Mouse (Mus musculus) liver, postnatal 0 days (tissue): ENCODE measurements around the gene Prima1. TPM values are rescaled to one million over a fixed set of nuclear protein-coding genes. Genes with fewer than 3 reads are reported as not detected.

Experiments
- ATAC-seq: fragments of 200-750 bp; cut with Nextera tagmentation; 2 replicates; pipeline ENCODE4 v1.8.0; 2017; ENCODE audit warnings: mild to moderate bottlenecking, moderate library complexity
- DNase-seq: peaks from one replicate; pipeline ENCODE4 v3.0.0-alpha.2; 2016
- H3K27ac ChIP-seq: fragments of 300-500 bp; sonication (generic); 2 replicates; pipeline ENCODE4 v1.5.1; 2014; ENCODE audit warnings: antibody characterized with exemption, moderate library complexity, mild to moderate bottlenecking, low read depth
- H3K27me3 ChIP-seq: fragments of 300-500 bp; sonication (generic); 2 replicates; pipeline ENCODE4 v1.6.1; 2014; ENCODE audit warnings: low read length, control low read depth, mixed read lengths; ENCODE audit not compliant: insufficient read depth
- H3K36me3 ChIP-seq: fragments of 300-500 bp; sonication (generic); replicated peaks from 2 replicates; pipeline ENCODE4 v1.6.1; 2014; ENCODE audit warnings: mild to moderate bottlenecking, control low read depth, low read length, moderate library complexity, mixed read lengths; ENCODE audit not compliant: insufficient read depth
- H3K4me1 ChIP-seq: fragments of 300-500 bp; sonication (generic); 2 replicates; pipeline ENCODE4 v1.6.1; 2014; ENCODE audit warnings: antibody characterized with exemption, mild to moderate bottlenecking, control low read depth; ENCODE audit not compliant: insufficient read depth
- H3K4me2 ChIP-seq: fragments of 300-500 bp; sonication (generic); 2 replicates; pipeline ENCODE4 v1.6.1; 2014; ENCODE audit warnings: low read depth, mild to moderate bottlenecking, low read length, moderate library complexity, mixed read lengths
- H3K4me3 ChIP-seq: fragments of 300-500 bp; sonication (generic); 2 replicates; pipeline ENCODE4 v1.5.1; 2014; ENCODE audit warnings: low read depth, low read length
- H3K9ac ChIP-seq: fragments of 300-500 bp; sonication (generic); replicated peaks from 2 replicates; pipeline ENCODE4 v1.6.1; 2014; ENCODE audit warnings: mild to moderate bottlenecking, moderate library complexity
- H3K9me3 ChIP-seq: fragments of 300-500 bp; sonication (generic); 2 replicates; pipeline ENCODE4 v1.6.1; 2016; ENCODE audit warnings: mild to moderate bottlenecking, control low read depth, low read length, mixed read lengths
- CTCF ChIP-seq: sonication (generic); IDR thresholded peaks from 2 replicates; pipeline ENCODE4 v1.5.1; 2016; ENCODE audit warnings: antibody characterized with exemption, low read depth
- EP300 ChIP-seq: IDR thresholded peaks from 2 replicates; pipeline ENCODE4 v1.6.1; 2016; ENCODE audit warnings: antibody characterized with exemption, low read depth, mild to moderate bottlenecking
- WGBS: fragments of 180-500 bp; shearing (Covaris S2); extraction: QIAGEN DNeasy Blood & Tissue Kit; methylation state at CpG from one replicate; pipeline ENCODE4 v1.1.7; 2014; ENCODE audit not compliant: insufficient replicate concordance; 5-methylcytosine and 5-hydroxymethylcytosine counted together
- polyA plus RNA-seq: library from polyadenylated mRNA; unstranded; fragments of >200 nt; fragmentation: Nextera tagmentation; extraction: Ambion mirVana; gene quantifications from 2 replicates; pipeline ENCODE4 v1.2.1, GENCODE M21; 2015

Prima1 gene
- polyA plus RNA-seq, 1 experiment from 2014 or later, result not detected

- WGBS, result 34% methylated on average over 7 of the region's 7 CpGs
These were observed 58.9 kb downstream of the Prima1 start for GRCm38 (mm10) chr12:103183057-103183456.

GRCm38 (mm10) chr12:103168892-103169291 lies 73.1 kb downstream of the Prima1 start:
- H3K27me3 ChIP-seq, result no peaks in the 10 kb centered on the region
- no peak overlapping the region for H3K4me3 ChIP-seq
- no peak for TF ChIP-seq EP300
- no peak for TF ChIP-seq CTCF
- H3K9ac ChIP-seq, result no peak overlapping the region
- ATAC-seq, result no peak
- no peaks in the 10 kb centered on the region for H3K9me3 ChIP-seq
- H3K4me2 ChIP-seq, result no peak overlapping the region
- DNase-seq, result no peak
- no peaks in the 10 kb centered on the region for H3K36me3 ChIP-seq
- H3K27ac ChIP-seq, result no peak overlapping the region
- WGBS, result 60% methylated on average over 12 of the region's 12 CpGs
- H3K4me1 ChIP-seq, result no peaks in the 10 kb centered on the region

More at GRCm38 (mm10) chr12:103183057-103183456, 58.9 kb downstream of the Prima1 start:
- Histone ChIP-seq H3K36me3 (no peaks in the 10 kb centered on the region), H3K27me3 (no peaks in the 10 kb centered on the region), H3K9ac (no peak overlapping the region), H3K4me1 (no peaks in the 10 kb centered on the region), H3K4me2 (peak overlapping the region; percentile 27; the same call in 1 of the 2 replicates), H3K4me3 (no peak overlapping the region), H3K9me3 (no peaks in the 10 kb centered on the region), H3K27ac (no peak overlapping the region)
- TF ChIP-seq CTCF (no peak), EP300 (no peak)
- ATAC-seq, result peak; percentile 87
- peak; percentile 56 for DNase-seq

- no peaks in the 10 kb centered on the region for H3K36me3 ChIP-seq
- H3K4me2 ChIP-seq, result no peak overlapping the region
- DNase-seq (no peak), ATAC-seq (no peak)
- no peaks in the 10 kb centered on the region for H3K27me3 ChIP-seq
- no peak overlapping the region for H3K9ac ChIP-seq
- no peaks in the 10 kb centered on the region for H3K9me3 ChIP-seq
- no peaks in the 10 kb centered on the region for H3K4me1 ChIP-seq
- no peak overlapping the region for H3K4me3 ChIP-seq
- no peak overlapping the region for H3K27ac ChIP-seq
- WGBS, result 68% methylated on average over 14 of the region's 14 CpGs
- TF ChIP-seq EP300 (no peak), CTCF (no peak)
These were observed 77.6 kb downstream of the Prima1 start for GRCm38 (mm10) chr12:103164101-103165030.

- H3K36me3 ChIP-seq, result no peaks in the 10 kb centered on the region
- 71% methylated on average over 10 of the region's 10 CpGs for WGBS
These were observed 78.4 kb downstream of the Prima1 start for GRCm38 (mm10) chr12:103163596-103163995.

GRCm38 (mm10) chr12:103160721-103161120 lies 81.2 kb downstream of the Prima1 start:
- H3K4me3 ChIP-seq, result no peak overlapping the region
- H3K9ac ChIP-seq, result no peak overlapping the region
- WGBS, result 66% methylated on average over 4 of the region's 4 CpGs
- no peak for DNase-seq
- no peaks in the 10 kb centered on the region for H3K9me3 ChIP-seq
- no peaks in the 10 kb centered on the region for H3K4me1 ChIP-seq
- no peaks in the 10 kb centered on the region for H3K27me3 ChIP-seq
- H3K27ac ChIP-seq, result no peak overlapping the region
- no peak for ATAC-seq
- TF ChIP-seq EP300 (no peak), CTCF (no peak)
- H3K36me3 ChIP-seq, result no peaks in the 10 kb centered on the region
- no peak overlapping the region for H3K4me2 ChIP-seq

More at GRCm38 (mm10) chr12:103163596-103163995, 78.4 kb downstream of the Prima1 start:
- no peak for DNase-seq
- Histone ChIP-seq H3K9ac (no peak overlapping the region), H3K4me3 (no peak overlapping the region), H3K4me1 (no peaks in the 10 kb centered on the region), H3K27ac (no peak overlapping the region), H3K9me3 (no peaks in the 10 kb centered on the region), H3K4me2 (no peak overlapping the region), H3K27me3 (no peaks in the 10 kb centered on the region)
- no peak for TF ChIP-seq EP300
- no peak for TF ChIP-seq CTCF
- ATAC-seq, result no peak

- H3K4me2 ChIP-seq, result no peak overlapping the region
- no peaks in the 10 kb centered on the region for H3K27me3 ChIP-seq
- H3K27ac ChIP-seq, result no peak overlapping the region
- no peaks in the 10 kb centered on the region for H3K4me1 ChIP-seq
- ATAC-seq (no peak), DNase-seq (no peak)
- WGBS, result 61% methylated on average over 8 of the region's 8 CpGs
- no peak overlapping the region for H3K9ac ChIP-seq
- H3K4me3 ChIP-seq, result no peak overlapping the region
- H3K9me3 ChIP-seq, result no peaks in the 10 kb centered on the region
- no peaks in the 10 kb centered on the region for H3K36me3 ChIP-seq
- no peak for TF ChIP-seq CTCF
- no peak for TF ChIP-seq EP300
These were observed 82.9 kb downstream of the Prima1 start for GRCm38 (mm10) chr12:103159016-103159415.
